Mouse (Mus musculus) liver, adult 2 months (tissue): ENCODE measurements around the gene Nrp1. TPM values are rescaled to one million over a fixed set of nuclear protein-coding genes. Genes with fewer than 3 reads are reported as not detected.

Source experiments
- DNase-seq: peaks from one replicate; pipeline ENCODE4 v3.0.0-alpha.2; 2011; ENCODE audit warnings: low read depth, low spot score; ENCODE audit errors: extremely low read depth
- H3K27ac ChIP-seq: fragments of 200-500 bp; replicated peaks from 2 replicates; pipeline ENCODE4 v1.5.1; 2012; ENCODE audit warnings: low read depth, mild to moderate bottlenecking, control low read depth, inconsistent platforms, low read length; ENCODE audit not compliant: insufficient read depth
- H3K27me3 ChIP-seq: fragments of 200-500 bp; 2 replicates; pipeline ENCODE4 v1.6.1; 2012; ENCODE audit warnings: mild to moderate bottlenecking, moderate library complexity, low read length, inconsistent platforms; ENCODE audit not compliant: control insufficient read depth, insufficient read depth
- H3K36me3 ChIP-seq: fragments of 200-500 bp; 2 replicates; pipeline ENCODE4 v1.6.1; 2012; ENCODE audit warnings: low read length, inconsistent platforms; ENCODE audit not compliant: control insufficient read depth, insufficient read depth
- H3K4me1 ChIP-seq: fragments of 200-500 bp; 2 replicates; pipeline ENCODE4 v1.6.1; 2011; ENCODE audit warnings: low read length; ENCODE audit not compliant: control insufficient read depth, insufficient read depth
- H3K4me3 ChIP-seq: fragments of 200-500 bp; 2 replicates; pipeline ENCODE4 v1.5.1; 2011; ENCODE audit warnings: low read depth, mild to moderate bottlenecking, control low read depth, low read length, moderate library complexity; ENCODE audit not compliant: insufficient read depth
- H3K79me2 ChIP-seq: fragments of 200-500 bp; 2 replicates; pipeline ENCODE4 v1.6.1; 2012; ENCODE audit warnings: inconsistent platforms, mild to moderate bottlenecking, low read length, moderate library complexity; ENCODE audit not compliant: control insufficient read depth, insufficient read depth
- H3K9ac ChIP-seq: fragments of 200-500 bp; 2 replicates; pipeline ENCODE4 v1.6.1; 2012; ENCODE audit warnings: low read depth, mild to moderate bottlenecking, control low read depth, inconsistent platforms, low read length
- CTCF ChIP-seq: fragments of 200-500 bp; IDR thresholded peaks from 2 replicates; pipeline ENCODE4 v1.5.1; 2011; ENCODE audit warnings: low read depth, low read length, control low read depth
- POLR2A ChIP-seq: fragments of 200-500 bp; IDR thresholded peaks from 2 replicates; pipeline ENCODE4 v1.6.1; 2011; ENCODE audit warnings: low read length, control low read depth; ENCODE audit not compliant: insufficient read depth; ENCODE audit errors: extremely low read depth
- WGBS: fragments of 180-500 bp; shearing (Covaris S2); methylation state at CpG from one replicate; pipeline ENCODE4 v1.1.7; 2018; 5-methylcytosine and 5-hydroxymethylcytosine counted together
- polyA plus RNA-seq: library from polyadenylated mRNA; depleted of rRNA; stranded (reverse); fragments of >200 nt; gene quantifications from 2 replicates; pipeline ENCODE4 v1.2.3, GENCODE M21; 2012
- total RNA-seq: library from RNA; depleted of rRNA; stranded (reverse); fragments of >200 nt; gene quantifications from 2 replicates; pipeline ENCODE4 v1.2.3, GENCODE M21; 2014

Nrp1 gene
- total and polyA plus RNA-seq, 2 experiments = 22.2 to 54.1 TPM

- Histone ChIP-seq H3K79me2 (no peaks in the 10 kb centered on the region), H3K4me3 (no peak overlapping the region), H3K27me3 (no peaks in the 10 kb centered on the region), H3K27ac (no peak overlapping the region), H3K36me3 (peaks cover 82% of the 10 kb centered on the region), H3K4me1 (no peaks in the 10 kb centered on the region), H3K9ac (no peak overlapping the region)
- no peak for DNase-seq
- no peak for TF ChIP-seq CTCF
- no peak for TF ChIP-seq POLR2A
- WGBS = 95% methylated on average over 4 of the region's 4 CpGs
Observed at GRCm38 (mm10) chr8:128498836-128499235, 140.4 kb downstream of the Nrp1 start.

GRCm38 (mm10) chr8:128504136-128504829, 145.9 kb downstream of the Nrp1 start:
- H3K4me3 ChIP-seq = no peak overlapping the region
- no peaks in the 10 kb centered on the region for H3K79me2 ChIP-seq
- H3K4me1 ChIP-seq = no peaks in the 10 kb centered on the region
- H3K9ac ChIP-seq = no peak overlapping the region
- 91% methylated on average over 5 of the region's 5 CpGs for whole genome bisulfite sequencing
- H3K27ac ChIP-seq = no peak overlapping the region
- H3K36me3 ChIP-seq = peaks cover 45% of the 10 kb centered on the region
- no peaks in the 10 kb centered on the region for H3K27me3 ChIP-seq
- TF ChIP-seq CTCF (no peak), POLR2A (no peak)
- DNase-seq = no peak

- Histone ChIP-seq H3K4me3 (no peak overlapping the region), H3K79me2 (no peaks in the 10 kb centered on the region), H3K27me3 (no peaks in the 10 kb centered on the region), H3K27ac (no peak overlapping the region), H3K36me3 (peaks cover 32% of the 10 kb centered on the region), H3K4me1 (no peaks in the 10 kb centered on the region), H3K9ac (no peak overlapping the region)
- no peak for TF ChIP-seq POLR2A
- no peak for TF ChIP-seq CTCF
- DNase-seq = no peak
Observed at GRCm38 (mm10) chr8:128505866-128506265, 147.5 kb downstream of the Nrp1 start.

GRCm38 (mm10) chr8:128508723-128509122, 150.3 kb downstream of the Nrp1 start:
- peaks cover 6% of the 10 kb centered on the region for H3K36me3 ChIP-seq
- no peak for DNase-seq
- no peak overlapping the region for H3K27ac ChIP-seq
- no peaks in the 10 kb centered on the region for H3K79me2 ChIP-seq
- no peak overlapping the region for H3K9ac ChIP-seq
- no peak overlapping the region for H3K4me3 ChIP-seq
- no peaks in the 10 kb centered on the region for H3K4me1 ChIP-seq
- TF ChIP-seq POLR2A (no peak), CTCF (no peak)
- H3K27me3 ChIP-seq = no peaks in the 10 kb centered on the region

DNA sequence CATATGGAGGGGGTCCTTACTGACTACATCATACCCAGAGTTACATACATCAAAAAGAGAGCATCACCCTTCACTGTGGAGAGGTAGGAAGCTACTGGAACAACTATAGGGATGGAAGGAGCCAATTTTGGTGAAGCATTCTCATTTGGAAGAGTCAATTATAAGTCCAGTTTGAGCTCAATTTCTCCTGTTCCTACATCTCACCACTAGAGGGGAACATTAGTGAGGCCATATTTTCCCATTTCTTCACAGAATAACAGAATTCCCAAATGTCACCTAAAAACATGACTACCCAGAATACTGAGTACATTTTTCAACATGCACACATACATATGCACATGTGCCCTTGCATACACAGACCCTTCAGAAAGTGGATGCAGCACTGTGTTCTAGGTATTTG, 152.6 kb downstream of the Nrp1 start:
- Histone ChIP-seq H3K27me3 (no peaks in the 10 kb centered on the region), H3K9ac (no peak overlapping the region), H3K36me3 (no peaks in the 10 kb centered on the region), H3K27ac (no peak overlapping the region), H3K4me3 (no peak overlapping the region), H3K4me1 (no peaks in the 10 kb centered on the region), H3K79me2 (no peaks in the 10 kb centered on the region)
- TF ChIP-seq CTCF (no peak), POLR2A (no peak)
- no peak for DNase-seq

- no peak for TF ChIP-seq POLR2A
- no peak for TF ChIP-seq CTCF
- no peaks in the 10 kb centered on the region for H3K79me2 ChIP-seq
- H3K4me3 ChIP-seq = no peak overlapping the region
- WGBS = 97% methylated on average over 1 of the region's 1 CpGs
- no peak for DNase-seq
- no peaks in the 10 kb centered on the region for H3K27me3 ChIP-seq
- no peaks in the 10 kb centered on the region for H3K4me1 ChIP-seq
- H3K27ac ChIP-seq = no peak overlapping the region
- no peak overlapping the region for H3K9ac ChIP-seq
- H3K36me3 ChIP-seq = no peaks in the 10 kb centered on the region
Observed at GRCm38 (mm10) chr8:128511732-128512131, 153.3 kb downstream of the Nrp1 start.
